Mouse (Mus musculus): ENCODE results near the gene St3gal4.

GRCm38 (mm10) chr9:35152923-35153322 lies 33.9 kb upstream of the St3gal4 start:
- TF ChIP-seq POLR2A (IDR thresholded peaks at IDR 0.05; ENCODE audit: low read depth, low read length): no peak
- TF ChIP-seq CTCF (IDR thresholded peaks at IDR 0.05; ENCODE audit: extremely low read depth, insufficient read depth, insufficient read length, insufficient replicate concordance): no peak
